Comparison of ENCODE assay signal across 8 mouse cellular contexts in genomic region chr2:85123869-85124535, GRCm38 (mm10). TPM values are rescaled to one million over a fixed set of nuclear protein-coding genes. Genes with fewer than 3 reads are reported as not detected.
DNase-seq lines count a peak whose midpoint lies in the region; ATAC-seq and TF ChIP-seq lines count a peak whose summit lies in the region.

No protein-coding gene starts in this region.

- no peak overlapping the region for H3K27ac ChIP-seq in hindbrain, embryonic 14.5 days
- H3K27ac ChIP-seq in lung, postnatal 0 days (ENCODE audit: low read length) = no peak overlapping the region

- H3K9ac ChIP-seq in hindbrain, embryonic 14.5 days = no peak overlapping the region
- no peak overlapping the region for H3K9ac ChIP-seq in lung, postnatal 0 days (replicated peaks; ENCODE audit: low read depth)

- DNase-seq in WW6 (ENCODE audit: low read depth, low spot score) = peak; percentile 47
- DNase-seq in cerebellum, adult 9-11 months = peak; percentile 44
- peak; percentile 71 to 90 for DNase-seq in frontal cortex, adult 2 months (ENCODE audit: extremely low spot score in 1 of 2, low spot score in 1 of 2)
- peak; percentile 80 for DNase-seq in hindbrain, embryonic 14.5 days (ENCODE audit: low spot score)
- DNase-seq in layer of hippocampus, postnatal 25 days (ENCODE audit: extremely low spot score in 1 of 2, low spot score in 1 of 2) = peak; percentile 64 to 75
- peak; percentile 71 for DNase-seq in lung, postnatal 0 days (ENCODE audit: low spot score)
- peak; percentile 80 for DNase-seq in retina, embryonic 14.5 days (ENCODE audit: low spot score)
- DNase-seq in yolk sac, embryonic 10.5 days (ENCODE audit: low spot score) = peak; percentile 61

- no peaks in the 10 kb centered on the region for H3K9me3 ChIP-seq in hindbrain, embryonic 14.5 days (ENCODE audit: control insufficient read depth, low read length)
- no peaks in the 10 kb centered on the region for H3K9me3 ChIP-seq in lung, postnatal 0 days (ENCODE audit: low read length)

- WGBS in hindbrain, embryonic 14.5 days = 31% methylated on average over 1 of the region's 1 CpGs
- 22% methylated on average over 1 of the region's 1 CpGs for WGBS in lung, postnatal 0 days

- H3K36me3 ChIP-seq in hindbrain, embryonic 14.5 days (replicated peaks; ENCODE audit: control insufficient read depth, insufficient read depth) = no peaks in the 10 kb centered on the region
- H3K36me3 ChIP-seq in lung, postnatal 0 days (ENCODE audit: insufficient read depth, low read length) = no peaks in the 10 kb centered on the region

- TF ChIP-seq CTCF in lung, postnatal 0 days (IDR thresholded peaks at IDR 0.05) = peak; percentile 92

- H3K4me2 ChIP-seq in hindbrain, embryonic 14.5 days (replicated peaks) = no peak overlapping the region
- no peak overlapping the region for H3K4me2 ChIP-seq in lung, postnatal 0 days (replicated peaks; ENCODE audit: low read depth, low read length)

- no peaks in the 10 kb centered on the region for H3K4me1 ChIP-seq in hindbrain, embryonic 14.5 days (replicated peaks; ENCODE audit: control insufficient read depth, insufficient read depth, low read length)
- no peaks in the 10 kb centered on the region for H3K4me1 ChIP-seq in lung, postnatal 0 days (ENCODE audit: insufficient read depth, low read depth, low read length)

- no peaks in the 10 kb centered on the region for H3K27me3 ChIP-seq in hindbrain, embryonic 14.5 days (ENCODE audit: control insufficient read depth, insufficient read depth, low read length)
- no peaks in the 10 kb centered on the region for H3K27me3 ChIP-seq in lung, postnatal 0 days (replicated peaks; ENCODE audit: insufficient read depth, low read length)

- peak; percentile 93 for ATAC-seq in hindbrain, embryonic 14.5 days (ENCODE audit: low FRiP score)
- ATAC-seq in lung, postnatal 0 days = peak; percentile 86

- no peak overlapping the region for H3K4me3 ChIP-seq in hindbrain, embryonic 14.5 days (replicated peaks; ENCODE audit: low read length)
- no peak overlapping the region for H3K4me3 ChIP-seq in lung, postnatal 0 days (ENCODE audit: low read depth, low read length)

- no peak for TF ChIP-seq EP300 in lung, postnatal 0 days (IDR thresholded peaks at IDR 0.05)

RNA-seq across cellular contexts. Expression of gene Aplnr, which starts 12.0 kb away (rescaled TPM):
- polyA plus RNA-seq in frontal cortex, adult 2 months (2012; rRNA removed) = 1.2 TPM in 2 replicates
- polyA plus RNA-seq in hindbrain, embryonic 14.5 days (2014; fragmentation: Nextera tagmentation; extraction: Ambion mirVana) = 29.2 and 35.2 TPM in 2 replicates
- total RNA-seq in layer of hippocampus, postnatal 25 days (2021) = 1 to 10 TPM; 1.1 to 1.4 TPM
- polyA plus RNA-seq in lung, postnatal 0 days (2015; fragmentation: Nextera tagmentation; extraction: Ambion mirVana) = 84.1 and 90.6 TPM in 2 replicates

Comparison
In these comparisons a context has a peak if more than half of its experiments do, and no peak if none do; other contexts are left out.
1. RNA of gene Aplnr, which starts 12.0 kb away (polyA plus RNA-seq): 84.1 to 90.6 TPM in lung, postnatal 0 days and 29.2 to 35.2 TPM in hindbrain, embryonic 14.5 days; 1.2 TPM in frontal cortex, adult 2 months; every median in the first group is over 10 times any median in the second.
2. Peak in every context shown above with its lines, with median percentiles within 50 percentile points of each other: DNase-seq.